ENCODE assay signal across 10 mouse cellular contexts in the genomic region with DNA sequence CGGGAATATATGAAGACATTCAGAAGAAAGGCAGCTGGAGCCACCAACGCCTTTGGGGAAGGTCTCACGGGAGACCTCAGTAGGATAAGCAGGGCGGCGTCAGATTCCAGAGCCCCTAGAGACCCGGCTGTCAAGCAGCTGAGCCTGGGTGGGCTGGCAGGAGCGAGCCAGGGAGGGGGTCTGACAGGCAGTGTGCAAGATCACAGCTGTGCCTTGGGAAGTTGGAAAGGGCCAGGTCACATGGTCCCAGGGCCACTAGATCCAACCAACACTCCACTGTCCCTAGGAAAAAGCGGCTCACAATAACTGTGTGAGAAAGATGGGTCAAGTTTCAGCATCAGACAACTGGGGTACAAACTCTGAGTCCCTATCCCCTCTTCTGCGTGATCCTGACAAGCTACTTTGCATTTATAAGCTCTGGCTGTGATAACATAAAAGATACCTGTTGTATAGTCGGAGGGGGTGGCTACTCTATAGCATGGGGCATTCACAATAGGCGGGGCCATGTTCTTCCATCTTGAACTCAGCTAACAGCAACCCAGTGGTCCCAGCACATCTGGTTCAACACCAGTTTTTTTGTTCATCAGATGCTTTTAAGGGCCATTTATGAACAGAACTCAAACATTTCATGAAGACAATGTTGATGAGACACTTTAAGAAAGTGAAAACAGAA. TPM values are rescaled to one million over a fixed set of nuclear protein-coding genes. Genes with fewer than 3 reads are reported as not detected.
DNase-seq lines count a peak whose midpoint lies in the region; ATAC-seq and TF ChIP-seq lines count a peak whose summit lies in the region.
"Had no signal": no experiment of that assay in that cellular context is flagged by ENCODE, and none has a peak within 500 bp of the region (broad histone marks: within the 10 kb centered on the region; RNA-seq: fewer than 3 reads in every experiment).

No protein-coding gene starts in this region.

- no peak overlapping the region for H3K9ac ChIP-seq in lung, postnatal 0 days (replicated peaks; ENCODE audit: low read depth)
- H3K9ac ChIP-seq in hindbrain, postnatal 0 days (replicated peaks; ENCODE audit: low read length): no peak overlapping the region
- H3K9ac ChIP-seq in stomach, embryonic 15.5 days: no peak overlapping the region

- H3K36me3 ChIP-seq in lung, postnatal 0 days (ENCODE audit: insufficient read depth, low read length): no peaks in the 10 kb centered on the region
- H3K36me3 ChIP-seq in hindbrain, postnatal 0 days (ENCODE audit: insufficient read depth, low read length): no peaks in the 10 kb centered on the region
- no peaks in the 10 kb centered on the region for H3K36me3 ChIP-seq in stomach, embryonic 15.5 days

- no peak overlapping the region for H3K27ac ChIP-seq in lung, postnatal 0 days (ENCODE audit: low read length)
- H3K27ac ChIP-seq in hindbrain, postnatal 0 days: no peak overlapping the region
- H3K27ac ChIP-seq in stomach, embryonic 15.5 days: no peak overlapping the region

- WGBS in lung, postnatal 0 days: 42% methylated on average over 11 of the region's 11 CpGs
- WGBS in hindbrain, postnatal 0 days: 53% methylated on average over 11 of the region's 11 CpGs
- 42% methylated on average over 11 of the region's 11 CpGs for WGBS in stomach, embryonic 15.5 days

- peak; percentile 97 for DNase-seq in heart, adult 11 months
- no peak for DNase-seq in heart, adult 8-10 months (ENCODE audit: low spot score)
- DNase-seq in lung, postnatal 0 days (ENCODE audit: low spot score): no peak
- no peak for DNase-seq in lung, adult 18-20 months
- no peak for DNase-seq in hindbrain, postnatal 0 days (ENCODE audit: low spot score)
- no peak for DNase-seq in layer of hippocampus, postnatal 10 days (ENCODE audit: low spot score in 2 of 2)
- DNase-seq in thymus, postnatal 25 days: no peak
- DNase-seq: adrenal gland, postnatal 10 days; cerebellum, adult 18-20 months had no signal

- TF ChIP-seq CTCF in lung, postnatal 0 days (IDR thresholded peaks at IDR 0.05): no peak
- no peak for TF ChIP-seq CTCF in hindbrain, postnatal 0 days (IDR thresholded peaks at IDR 0.05; ENCODE audit: low read depth)

- no peaks in the 10 kb centered on the region; the same call in 1 of the 2 replicates for H3K4me1 ChIP-seq in lung, postnatal 0 days (ENCODE audit: insufficient read depth, low read depth, low read length)
- H3K4me1 ChIP-seq in hindbrain, postnatal 0 days (ENCODE audit: insufficient read depth, low read length): peaks cover 10% of the 10 kb centered on the region; the same call in 1 of the 2 replicates
- H3K4me1 ChIP-seq in stomach, embryonic 15.5 days: peaks cover 19% of the 10 kb centered on the region

- no peaks in the 10 kb centered on the region for H3K27me3 ChIP-seq in lung, postnatal 0 days (replicated peaks; ENCODE audit: insufficient read depth, low read length)
- no peaks in the 10 kb centered on the region for H3K27me3 ChIP-seq in hindbrain, postnatal 0 days (ENCODE audit: insufficient read depth, low read length)
- no peaks in the 10 kb centered on the region for H3K27me3 ChIP-seq in stomach, embryonic 15.5 days (replicated peaks)

- H3K4me3 ChIP-seq in lung, postnatal 0 days (ENCODE audit: low read depth, low read length): no peak overlapping the region
- no peak overlapping the region for H3K4me3 ChIP-seq in hindbrain, postnatal 0 days (ENCODE audit: low read length)
- no peak overlapping the region for H3K4me3 ChIP-seq in stomach, embryonic 15.5 days (replicated peaks)

- no peak overlapping the region for H3K4me2 ChIP-seq in lung, postnatal 0 days (replicated peaks; ENCODE audit: low read depth, low read length)
- H3K4me2 ChIP-seq in hindbrain, postnatal 0 days (ENCODE audit: low read depth, low read length): no peak overlapping the region
- no peak overlapping the region for H3K4me2 ChIP-seq in stomach, embryonic 15.5 days

- no peaks in the 10 kb centered on the region for H3K9me3 ChIP-seq in lung, postnatal 0 days (ENCODE audit: low read length)
- no peaks in the 10 kb centered on the region for H3K9me3 ChIP-seq in hindbrain, postnatal 0 days (ENCODE audit: low read length)
- no peaks in the 10 kb centered on the region for H3K9me3 ChIP-seq in stomach, embryonic 15.5 days

- TF ChIP-seq EP300 in lung, postnatal 0 days (IDR thresholded peaks at IDR 0.05): no peak

- ATAC-seq in lung, postnatal 0 days: peak; percentile 57
- ATAC-seq in hindbrain, postnatal 0 days: peak; percentile 57
- ATAC-seq in stomach, embryonic 15.5 days (ENCODE audit: insufficient read depth, low FRiP score, low read depth): peak; percentile 56; the same call in 1 of the 2 replicates

RNA-seq across cellular contexts. Expression of gene Lrch1, which starts 20.6 kb away (rescaled TPM):
- total RNA-seq in heart, adult 8-10 months (2022): 10 to 100 TPM; 13.3 to 14.7 (median 14.6) TPM
- polyA plus RNA-seq in lung, postnatal 0 days (2015; fragmentation: Nextera tagmentation; extraction: Ambion mirVana): 13.5 and 15.3 TPM in 2 replicates
- total RNA-seq in hindbrain, postnatal 0 days (2014; rRNA removed): 12.7 and 22.3 TPM in 2 replicates
- 16.5 and 17.3 TPM in 2 replicates for polyA plus RNA-seq in hindbrain, postnatal 0 days (2015; fragmentation: Nextera tagmentation; extraction: Ambion mirVana)
- 12.4 and 13.9 TPM in 2 replicates for polyA plus RNA-seq in stomach, embryonic 15.5 days (2015; fragmentation: Nextera tagmentation; extraction: Ambion mirVana)
- 10 to 100 TPM; 33.8 to 35.5 TPM for total RNA-seq in layer of hippocampus, postnatal 10 days (2021)
